8 mouse cellular contexts compared by ENCODE assay signal in genomic region chr15:79927637-79928122, GRCm38 (mm10). TPM values are rescaled to one million over a fixed set of nuclear protein-coding genes. Genes with fewer than 3 reads are reported as not detected.
DNase-seq lines count a peak whose midpoint lies in the region; ATAC-seq lines count a peak whose summit lies in the region.

No protein-coding gene starts in this region.

- H3K27ac ChIP-seq in heart, embryonic 14.5 days (replicated peaks in 1 of 2; ENCODE audit: control insufficient read depth in 1 of 2, insufficient read depth in 1 of 2, low read depth in 2 of 2, low read length in 2 of 2): peak overlapping the region; percentile 11 to 39; a peak in 2 of 4 replicates
- H3K27ac ChIP-seq in liver, embryonic 12.5 days: peak overlapping the region; percentile 93

- H3K9ac ChIP-seq in heart, embryonic 14.5 days (ENCODE audit: low read length): peak overlapping the region; percentile 76
- H3K9ac ChIP-seq in liver, embryonic 12.5 days: peak overlapping the region; percentile 80

- peak; percentile 77 for DNase-seq in c-Kit-positive CD71-negative TER-119-negative erythroid progenitor cells, embryonic 14.5 days (ENCODE audit: low read depth)
- peak; percentile 88 for DNase-seq in fibroblast of lung, adult 2 months (ENCODE audit: low read depth)
- peak; percentile 97 for DNase-seq in kidney, postnatal 14 days
- DNase-seq in naive thymus-derived CD4-positive, alpha-beta T cell, adult 2 months (ENCODE audit: low read depth): peak; percentile 97
- DNase-seq in splenic B cell, adult 2 months (ENCODE audit: low read depth, low spot score): peak; percentile 96

- peak overlapping the region; percentile 61 to 81 for H3K4me3 ChIP-seq in heart, embryonic 14.5 days (ENCODE audit: control insufficient read depth in 1 of 2, insufficient read depth in 1 of 2, low read depth in 1 of 2, low read length in 2 of 2)
- peak overlapping the region; percentile 61 for H3K4me3 ChIP-seq in liver, embryonic 12.5 days

- H3K4me1 ChIP-seq in heart, embryonic 14.5 days (ENCODE audit: control insufficient read depth in 2 of 2, insufficient read depth in 2 of 2, low read length in 2 of 2): peaks cover 5 to 8% of the 10 kb centered on the region in 2 experiments; a peak in 2 of 4 replicates
- H3K4me1 ChIP-seq in liver, embryonic 12.5 days: peaks cover 41% of the 10 kb centered on the region

- peaks cover 25% of the 10 kb centered on the region for H3K27me3 ChIP-seq in heart, embryonic 14.5 days (ENCODE audit: control insufficient read depth, insufficient read depth, low read length)
- H3K27me3 ChIP-seq in liver, embryonic 12.5 days (replicated peaks): peaks cover 23% of the 10 kb centered on the region
- no peaks in the 10 kb centered on the region for H3K27me3 ChIP-seq in splenic B cell, adult 2 months (ENCODE audit: control insufficient read depth, insufficient read depth, low read length, poor library complexity, severe bottlenecking)

- no peaks in the 10 kb centered on the region for H3K36me3 ChIP-seq in heart, embryonic 14.5 days (ENCODE audit: control insufficient read depth, insufficient read depth, low read length)
- H3K36me3 ChIP-seq in liver, embryonic 12.5 days: no peaks in the 10 kb centered on the region
- H3K36me3 ChIP-seq in splenic B cell, adult 2 months (ENCODE audit: control insufficient read depth, insufficient read depth, low read length, poor library complexity, severe bottlenecking): peaks cover 15% of the 10 kb centered on the region

- H3K4me2 ChIP-seq in heart, embryonic 14.5 days (ENCODE audit: low read length): peak overlapping the region; percentile 84
- peak overlapping the region; percentile 77 for H3K4me2 ChIP-seq in liver, embryonic 12.5 days

- WGBS in heart, embryonic 14.5 days: under 1% methylated on average over 29 of the region's 29 CpGs
- WGBS in liver, embryonic 12.5 days (ENCODE audit: insufficient replicate concordance): under 1% methylated on average over 29 of the region's 29 CpGs

- no peaks in the 10 kb centered on the region for H3K9me3 ChIP-seq in heart, embryonic 14.5 days (ENCODE audit: control insufficient read depth, low read length)
- no peaks in the 10 kb centered on the region for H3K9me3 ChIP-seq in liver, embryonic 12.5 days (replicated peaks)

- ATAC-seq in CD4-positive, CD25-positive, alpha-beta regulatory T cell, adult 4 months: peak; percentile 75
- peak; percentile 72 for ATAC-seq in heart, embryonic 14.5 days (ENCODE audit: insufficient number of reproducible peaks, insufficient read depth, low FRiP score, low read depth)
- peak; percentile 90 for ATAC-seq in liver, embryonic 12.5 days

RNA-seq across cellular contexts. Expression of gene Apobec3, which starts 36.2 kb away (rescaled TPM):
- 100 to 1,000 TPM; 560 to 705 TPM for polyA plus RNA-seq in CD4-positive, CD25-positive, alpha-beta regulatory T cell, adult 4 months (2017; shearing (Covaris generic))
- polyA plus RNA-seq in heart, embryonic 14.5 days (2014; fragmentation: Nextera tagmentation; extraction: Ambion mirVana): 12.9 and 13.3 TPM in 2 replicates
- 54.7 and 57.4 TPM in 2 replicates for polyA plus RNA-seq in liver, embryonic 12.5 days (2016; fragmentation: Nextera tagmentation; extraction: Ambion mirVana)

RNA-seq across cellular contexts. Expression of gene Cbx7, which starts 43.2 kb away (rescaled TPM):
- polyA plus RNA-seq in CD4-positive, CD25-positive, alpha-beta regulatory T cell, adult 4 months (2017; shearing (Covaris generic)): 10 to 100 TPM; 48.1 to 54.3 TPM
- polyA plus RNA-seq in heart, embryonic 14.5 days (2014; fragmentation: Nextera tagmentation; extraction: Ambion mirVana): 0.78 and 1.5 TPM in 2 replicates
- polyA plus RNA-seq in liver, embryonic 12.5 days (2016; fragmentation: Nextera tagmentation; extraction: Ambion mirVana): 1.8 and 2.0 TPM in 2 replicates

Comparison
In these comparisons a context has a peak if more than half of its experiments do, and no peak if none do; other contexts are left out.
1. Peak in every context shown above with its lines: DNase-seq, ATAC-seq, H3K4me3 ChIP-seq and H3K27ac ChIP-seq.
2. RNA of gene Cbx7, which starts 43.2 kb away (polyA plus RNA-seq): 48.1 to 54.3 TPM in CD4-positive, CD25-positive, alpha-beta regulatory T cell, adult 4 months; 1.8 to 2.0 TPM in liver, embryonic 12.5 days and 0.78 to 1.5 TPM in heart, embryonic 14.5 days; every median in the first group is over 10 times any median in the second.